In the genomic region with DNA sequence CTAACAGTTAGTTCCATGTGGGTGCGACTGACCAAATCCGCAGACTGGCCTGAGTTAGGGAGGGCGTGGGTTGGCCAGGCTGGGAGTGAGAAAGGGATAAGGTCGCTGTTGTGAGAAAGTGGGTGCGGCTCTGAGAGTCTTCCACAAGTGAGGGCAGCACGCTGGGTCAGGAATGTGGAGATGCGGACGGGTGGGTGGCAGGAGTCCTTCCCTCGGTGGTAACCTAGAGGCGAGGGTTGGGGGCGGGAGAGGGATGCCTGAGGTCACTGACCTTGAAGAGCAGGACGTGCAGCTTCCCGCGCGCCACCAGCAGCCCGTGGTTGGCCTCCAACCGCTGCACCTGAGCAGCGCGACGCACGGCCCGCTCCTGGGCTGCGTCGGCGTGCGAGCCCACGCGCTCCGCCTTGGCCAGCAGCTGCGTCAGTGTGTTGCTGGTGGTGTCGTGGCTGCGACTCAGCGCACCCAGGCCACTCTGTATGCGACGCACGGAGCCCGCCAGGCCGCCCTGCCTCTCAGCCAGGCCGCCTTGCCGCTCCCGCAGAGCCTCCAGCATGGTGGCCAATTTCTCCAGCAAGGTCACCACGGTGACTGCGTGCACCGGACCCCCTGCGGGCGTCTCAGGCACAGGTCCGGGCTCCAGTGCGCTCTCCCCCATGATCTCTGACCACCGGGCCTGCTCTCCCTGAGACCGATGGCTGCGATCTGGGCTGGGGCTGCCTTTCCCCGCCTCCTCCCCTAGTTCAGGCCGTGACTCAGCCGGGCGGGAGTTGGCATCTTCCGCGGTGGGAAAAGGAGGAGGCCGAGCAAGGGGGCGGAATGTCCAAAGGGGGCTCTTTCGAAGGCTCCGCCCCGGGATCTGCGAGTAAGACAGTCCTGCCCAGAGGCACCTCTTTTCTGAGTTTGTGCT, we compare ENCODE assay signal across 8 mouse cellular contexts. TPM values are rescaled to one million over a fixed set of nuclear protein-coding genes. Genes with fewer than 3 reads are reported as not detected.
A peak's percentile ranks its signal among the peaks of the same experiment; 100 is the strongest.
DNase-seq lines count a peak whose midpoint lies in the region; ATAC-seq and TF ChIP-seq lines count a peak whose summit lies in the region.

A gene (minus strand): TSS at position 796 of the 907 bp plus-strand sequence.

- peak within 1 kb of the TSS; percentile 80 for H3K9ac ChIP-seq in hindbrain, embryonic 13.5 days

- peak; percentile 64 for ATAC-seq in common myeloid progenitor, adult 5-6 weeks (replicated peaks; ENCODE audit: low read depth, poor library complexity, severe bottlenecking)
- ATAC-seq in hindbrain, embryonic 13.5 days (ENCODE audit: low FRiP score) = peak; percentile 90

- DNase-seq in adrenal gland, postnatal 10 days = peak; percentile 88
- DNase-seq in gastrocnemius, adult 2 months = peak; percentile 93
- DNase-seq in layer of hippocampus, postnatal 36 days = peak; percentile 63 to 67
- DNase-seq in lung, postnatal 10 days = peak; percentile 93
- DNase-seq in right cerebral cortex, adult 2 months (ENCODE audit: low spot score in 2 of 2) = peak; percentile 68 to 70
- DNase-seq in MN1 (ENCODE audit: low spot score) = no peak

- 2% methylated on average over 63 of the region's 63 CpGs for WGBS in hindbrain, embryonic 13.5 days

- H3K27me3 ChIP-seq in hindbrain, embryonic 13.5 days = peaks cover 8% of the 10 kb centered on the region

- H3K36me3 ChIP-seq in hindbrain, embryonic 13.5 days = no peaks in the 10 kb centered on the region

- H3K4me3 ChIP-seq in gastrocnemius, adult 2 months = peak within 1 kb of the TSS; percentile 89
- peak within 1 kb of the TSS; percentile 51 for H3K4me3 ChIP-seq in hindbrain, embryonic 13.5 days

- H3K4me1 ChIP-seq in hindbrain, embryonic 13.5 days (replicated peaks) = peaks cover 25% of the 10 kb centered on the region

- H3K9me3 ChIP-seq in hindbrain, embryonic 13.5 days = no peaks in the 10 kb centered on the region

- peak within 1 kb of the TSS; percentile 84 for H3K4me2 ChIP-seq in hindbrain, embryonic 13.5 days

- intact Hi-C loops in gastrocnemius, adult 2 months (cut with DNase I) = no loop called here

- TF ChIP-seq CTCF in gastrocnemius, adult 2 months (IDR thresholded peaks at IDR 0.05) = no peak

- peak within 1 kb of the TSS; percentile 96 for H3K27ac ChIP-seq in gastrocnemius, adult 2 months
- H3K27ac ChIP-seq in hindbrain, embryonic 13.5 days = peak within 1 kb of the TSS; percentile 75

RNA-seq across cellular contexts. Expression of the gene that starts here (rescaled TPM):
- total RNA-seq in adrenal gland, postnatal 10 days (2021) = 10 to 100 TPM; 48.6 to 49.5 TPM
- total RNA-seq in common myeloid progenitor, adult 5-6 weeks (2017) = 0.59 and 0.92 TPM in 2 replicates
- total RNA-seq in gastrocnemius, adult 2 months (2021) = 10 to 100 TPM in 1 of 2 experiments, 1 to 10 TPM in 1; 7.6 to 12.7 TPM
- polyA plus RNA-seq in hindbrain, embryonic 13.5 days (2015; fragmentation: Nextera tagmentation; extraction: Ambion mirVana) = 28.9 and 31.6 TPM in 2 replicates
- total RNA-seq in layer of hippocampus, postnatal 36 days (2021) = 10 to 100 TPM; 12.7 to 13.2 TPM

Comparison
In these comparisons a context has a peak if more than half of its experiments do, and no peak if none do; other contexts are left out.
1. Peak in ATAC-seq in common myeloid progenitor, adult 5-6 weeks; RNA of the gene not detected or under 1 TPM.